Mouse (Mus musculus): ENCODE measurements at regions not wholly inside any gene's neighbourhood (a gene's known extent, or its start where the extent isn't known, plus 50 kb on each side); places are given as distances from the start of the nearest gene placed in this dataset.

GRCm38 (mm10) chr10:111420195-111420838 is 52.7 kb upstream of the Nap1l1 start:
- DNase-seq: peak; percentile 3

- DNase-seq: no peak
Observed at GRCm38 (mm10) chr10:111422057-111422456, 51.0 kb upstream of the Nap1l1 start.

DNA sequence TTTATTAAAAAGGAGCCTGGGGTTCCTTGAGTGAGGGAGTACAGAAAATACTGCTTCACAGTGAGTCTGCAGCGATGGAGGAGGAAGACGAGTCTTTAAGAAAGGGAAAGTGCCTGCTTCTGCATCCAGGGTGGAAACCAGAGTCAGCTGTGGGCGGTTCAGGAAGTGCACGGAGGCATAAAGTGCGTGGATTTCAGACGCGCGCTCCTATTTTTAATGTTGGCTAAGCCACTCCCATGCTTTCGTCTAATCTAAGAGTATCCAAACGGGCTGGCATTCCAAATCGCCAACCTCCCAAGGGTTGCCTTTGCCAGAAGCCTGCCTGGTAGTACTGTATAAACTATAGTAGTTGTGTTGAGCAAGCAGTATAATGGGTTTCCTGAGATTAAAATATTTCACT is 50.4 kb upstream of the Nap1l1 start:
- no peak for DNase-seq
